Mouse (Mus musculus): ENCODE data around the gene Stra8. TPM values are rescaled to one million over a fixed set of nuclear protein-coding genes. Genes with fewer than 3 reads are reported as not detected.
A peak's percentile ranks its signal among the peaks of the same experiment; 100 is the strongest.

Stra8 gene
- not detected in 2 replicates for polyA plus RNA-seq (2015; fragmentation: Nextera tagmentation; extraction: Ambion mirVana)

DNA sequence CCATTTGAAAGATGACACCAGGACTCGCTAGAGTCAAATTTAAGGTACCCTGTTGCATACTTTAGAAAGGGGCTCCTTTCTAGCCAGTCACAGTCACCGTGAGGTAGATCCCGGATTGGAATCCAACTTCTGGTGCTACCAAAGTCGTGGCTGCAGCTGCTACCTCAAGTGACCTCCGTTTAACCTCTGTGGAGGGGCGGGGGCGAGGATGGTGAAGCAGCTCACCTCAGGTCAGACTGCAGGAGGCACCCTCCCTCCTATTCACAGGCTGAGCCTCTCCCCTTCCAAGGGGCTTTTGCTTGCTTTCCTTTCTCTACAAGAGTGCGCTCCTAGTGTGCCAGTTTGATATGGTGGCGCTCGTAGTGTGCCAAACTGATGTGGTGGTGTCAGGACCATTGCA, at the start of gene Stra8:
Gene Stra8, plus strand, starts transcription at position 208 of the 400 bp plus-strand sequence.
- 54% methylated on average over 10 of the region's 10 CpGs for WGBS
- Histone ChIP-seq H3K4me2 (replicated peaks) (no peak within 1 kb of the TSS), H3K36me3 (no peaks in the 10 kb centered on the region), H3K27me3 (no peaks in the 10 kb centered on the region), H3K9me3 (no peaks in the 10 kb centered on the region), H3K4me1 (no peaks in the 10 kb centered on the region), H3K4me3 (no peak within 1 kb of the TSS), H3K27ac (replicated peaks) (no peak within 1 kb of the TSS), H3K9ac (replicated peaks) (no peak within 1 kb of the TSS)
- ATAC-seq (replicated peaks), result no peak

DNA sequence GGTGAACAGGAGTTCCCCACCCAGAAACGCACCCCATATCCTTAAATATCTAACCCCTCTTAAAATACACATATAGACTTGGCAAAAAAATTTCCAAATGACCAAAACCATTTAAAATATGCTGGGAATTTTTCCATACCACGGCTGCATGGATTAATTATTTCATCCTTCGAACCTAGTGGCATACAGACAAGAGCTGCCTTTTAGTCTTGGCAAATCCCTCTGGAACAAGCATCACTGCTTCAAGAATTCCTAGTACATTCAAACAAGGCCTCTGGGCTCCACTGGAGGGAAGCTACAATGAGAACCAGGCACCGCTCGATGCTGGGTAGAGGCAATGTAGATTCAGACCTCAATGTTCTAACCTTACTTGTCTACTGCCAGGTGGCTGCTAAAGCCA, 49.2 kb upstream of the Stra8 start:
- no peak overlapping the region for H3K9ac ChIP-seq (replicated peaks)
- 86% methylated on average over 5 of the region's 5 CpGs for WGBS
- no peak for ATAC-seq (replicated peaks)
- H3K4me1 ChIP-seq, result no peaks in the 10 kb centered on the region
- H3K4me3 ChIP-seq, result no peak overlapping the region
- H3K27me3 ChIP-seq, result no peaks in the 10 kb centered on the region
- no peaks in the 10 kb centered on the region for H3K36me3 ChIP-seq
- no peak overlapping the region for H3K4me2 ChIP-seq (replicated peaks)
- H3K27ac ChIP-seq (replicated peaks), result no peak overlapping the region
- no peaks in the 10 kb centered on the region for H3K9me3 ChIP-seq

DNA sequence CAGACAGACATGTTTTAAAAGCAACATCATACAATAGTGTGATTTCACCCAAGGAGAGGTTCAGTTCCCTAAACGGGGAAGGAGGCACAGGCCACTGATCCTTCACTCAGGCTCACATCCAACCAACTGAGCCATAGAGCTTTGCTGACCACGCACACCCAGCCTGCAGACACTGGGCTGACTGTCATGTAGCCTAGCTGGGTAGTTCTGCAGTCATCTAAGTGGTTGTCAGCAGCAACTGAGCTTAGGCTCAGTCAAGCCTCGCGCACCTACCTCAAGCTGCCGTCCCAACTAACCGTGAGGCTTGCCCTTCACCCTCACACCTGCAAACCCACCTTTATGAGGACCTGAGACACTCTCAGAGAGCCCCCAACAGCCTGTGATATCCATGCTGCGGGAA, 48.0 kb upstream of the Stra8 start:
- ATAC-seq (replicated peaks), result no peak
- no peaks in the 10 kb centered on the region for H3K27me3 ChIP-seq
- H3K4me3 ChIP-seq, result no peak overlapping the region
- H3K36me3 ChIP-seq, result no peaks in the 10 kb centered on the region
- no peak overlapping the region for H3K9ac ChIP-seq (replicated peaks)
- H3K4me2 ChIP-seq (replicated peaks), result no peak overlapping the region
- no peak overlapping the region for H3K27ac ChIP-seq (replicated peaks)
- no peaks in the 10 kb centered on the region for H3K9me3 ChIP-seq
- H3K4me1 ChIP-seq, result peaks cover 3% of the 10 kb centered on the region
- WGBS, result 91% methylated on average over 7 of the region's 7 CpGs

DNA sequence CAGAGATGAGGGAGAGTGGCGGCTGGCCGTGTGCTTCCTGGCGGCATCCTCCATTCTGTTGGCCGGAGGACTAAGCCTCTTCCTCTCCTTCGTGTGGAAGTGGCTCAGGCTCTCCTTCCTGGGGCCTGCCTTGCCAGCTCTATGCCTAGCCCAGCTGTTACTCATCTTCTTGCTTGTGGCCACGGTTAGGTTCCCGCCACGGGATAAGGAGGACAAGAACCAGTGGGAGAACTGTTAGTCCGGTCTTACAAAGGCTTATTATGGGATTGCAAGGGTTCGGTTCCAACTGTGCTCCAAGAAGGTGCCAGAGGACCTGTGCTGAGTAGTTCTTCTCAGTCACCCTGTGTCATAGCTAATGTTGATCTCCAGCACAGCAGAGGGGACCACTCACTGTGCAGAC, 47.1 kb upstream of the Stra8 start:
- no peak for ATAC-seq (replicated peaks)
- Histone ChIP-seq H3K9me3 (no peaks in the 10 kb centered on the region), H3K9ac (replicated peaks) (no peak overlapping the region), H3K27ac (replicated peaks) (no peak overlapping the region), H3K27me3 (no peaks in the 10 kb centered on the region), H3K4me1 (peaks cover 8% of the 10 kb centered on the region), H3K4me3 (no peak overlapping the region), H3K4me2 (replicated peaks) (no peak overlapping the region), H3K36me3 (no peaks in the 10 kb centered on the region)
- 87% methylated on average over 10 of the region's 10 CpGs for WGBS

DNA sequence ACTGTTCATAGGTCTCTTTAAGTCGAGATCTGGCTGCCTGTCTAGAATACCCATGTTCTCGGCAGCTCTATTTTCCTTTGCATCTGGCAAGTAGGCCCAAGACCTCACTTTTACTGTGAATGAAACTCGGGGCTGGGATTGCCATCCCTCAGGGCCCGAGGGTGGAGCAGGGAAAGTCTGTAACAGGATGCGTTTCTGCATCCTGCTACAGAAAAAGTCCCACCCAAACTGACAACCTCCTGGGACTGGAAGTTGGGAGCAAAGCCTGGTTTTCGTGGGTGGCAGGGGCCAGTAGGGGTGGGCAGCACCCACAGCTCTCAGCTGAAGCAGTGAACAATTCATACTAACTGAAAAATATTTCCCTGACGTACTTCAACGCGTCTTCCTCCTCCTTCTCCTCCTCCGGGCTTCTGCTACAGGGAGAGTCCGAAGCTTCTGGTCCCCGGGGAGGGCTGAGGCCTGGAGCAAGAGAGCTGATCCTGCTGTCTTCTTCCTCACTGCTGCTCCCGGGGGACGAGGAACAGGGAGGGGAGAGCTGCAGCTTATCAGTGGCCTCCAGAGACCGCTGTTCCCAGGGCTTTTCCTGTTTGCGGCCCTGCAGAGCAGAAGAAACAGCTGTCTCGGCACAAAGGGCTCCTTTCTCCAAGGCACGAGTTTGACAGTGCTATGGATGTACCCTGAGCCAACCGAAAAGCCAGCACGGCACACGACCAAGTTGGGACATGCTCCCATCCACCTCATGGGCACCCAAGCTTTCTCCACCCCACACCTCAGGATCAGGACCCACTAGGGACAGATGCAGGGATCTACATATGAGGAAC, 45.7 kb upstream of the Stra8 start:
- H3K9me3 ChIP-seq, result no peaks in the 10 kb centered on the region
- no peak overlapping the region for H3K4me2 ChIP-seq (replicated peaks)
- ATAC-seq (replicated peaks), result no peak
- no peak overlapping the region for H3K4me3 ChIP-seq
- peaks cover 13% of the 10 kb centered on the region for H3K4me1 ChIP-seq
- H3K36me3 ChIP-seq, result no peaks in the 10 kb centered on the region
- H3K27ac ChIP-seq (replicated peaks), result no peak overlapping the region
- WGBS, result 80% methylated on average over 21 of the region's 21 CpGs
- no peaks in the 10 kb centered on the region for H3K27me3 ChIP-seq
- H3K9ac ChIP-seq (replicated peaks), result no peak overlapping the region

DNA sequence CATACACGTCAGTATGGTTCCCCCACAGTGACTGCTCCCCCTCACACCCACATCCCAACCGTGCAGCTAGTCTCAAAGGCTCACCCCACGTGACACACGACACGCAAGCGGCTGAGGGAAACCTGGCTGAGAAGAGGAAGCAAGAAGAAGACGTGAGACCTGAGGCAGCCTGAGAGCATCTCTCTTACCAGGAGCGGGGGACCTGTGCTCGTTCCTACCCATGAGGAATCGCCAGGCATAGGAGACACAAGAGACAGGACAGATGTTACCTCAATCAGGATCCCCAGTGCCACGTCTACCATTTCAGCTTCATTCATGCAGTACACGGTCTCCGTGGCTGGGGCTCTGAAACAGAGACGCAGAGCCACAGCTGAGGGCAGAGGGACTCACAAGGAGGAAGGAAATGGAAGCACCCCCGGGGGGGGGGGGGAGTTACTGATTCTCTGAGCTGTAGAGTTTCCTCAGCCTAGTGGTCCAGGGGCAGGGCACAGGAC, 44.6 kb upstream of the Stra8 start:
- Histone ChIP-seq H3K4me2 (replicated peaks) (no peak overlapping the region), H3K27me3 (no peaks in the 10 kb centered on the region), H3K36me3 (no peaks in the 10 kb centered on the region), H3K27ac (replicated peaks) (no peak overlapping the region), H3K9ac (replicated peaks) (no peak overlapping the region), H3K4me1 (peaks cover 13% of the 10 kb centered on the region), H3K9me3 (no peaks in the 10 kb centered on the region), H3K4me3 (no peak overlapping the region)
- 91% methylated on average over 15 of the region's 15 CpGs for WGBS
- ATAC-seq (replicated peaks), result no peak

DNA sequence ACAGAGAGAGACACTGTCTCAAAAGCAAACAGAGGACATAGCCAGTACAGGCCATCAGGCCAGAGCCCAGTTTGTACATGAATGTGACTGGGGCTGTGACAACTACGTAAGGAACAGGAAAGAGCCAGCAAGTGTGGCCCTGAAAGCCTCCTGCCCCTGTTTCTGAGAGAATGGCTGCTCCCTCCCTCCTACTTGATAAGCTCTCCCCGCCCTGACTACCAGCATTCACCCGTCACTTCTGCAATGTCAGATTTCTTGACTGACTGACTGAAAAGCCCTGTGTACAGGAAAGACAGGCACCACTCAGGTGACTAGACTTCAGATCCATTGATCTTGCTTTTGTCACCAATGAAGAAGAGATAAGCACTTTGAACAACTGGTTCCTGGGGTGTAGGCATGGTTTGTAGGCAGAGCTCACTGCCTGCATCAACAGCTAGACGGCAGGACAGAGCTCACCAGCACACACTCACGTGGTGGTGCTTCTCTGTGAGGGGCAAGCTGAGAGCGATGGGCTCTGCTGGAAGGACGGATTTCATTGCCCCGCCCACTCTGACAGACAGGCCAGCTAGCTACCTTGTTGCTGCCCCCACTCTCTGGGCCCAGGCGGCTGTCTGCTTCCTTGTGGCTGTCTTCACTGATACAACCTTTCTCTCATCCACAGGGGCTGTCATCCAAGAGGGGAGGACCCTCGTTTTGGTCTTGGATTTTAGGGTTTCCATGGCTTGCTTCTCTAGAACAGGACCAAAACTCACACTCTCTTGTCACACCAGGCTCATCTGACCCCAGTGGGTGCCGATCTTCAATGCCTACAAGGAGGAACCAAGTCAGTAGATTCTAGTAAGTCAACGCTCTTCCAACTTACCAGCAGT, 43.8 kb upstream of the Stra8 start:
- WGBS, result 59% methylated on average over 12 of the region's 12 CpGs
- no peak overlapping the region; the same call in 1 of the 2 replicates for H3K4me2 ChIP-seq (replicated peaks)
- H3K27ac ChIP-seq (replicated peaks), result no peak overlapping the region
- H3K27me3 ChIP-seq, result no peaks in the 10 kb centered on the region
- H3K4me1 ChIP-seq, result peaks cover 13% of the 10 kb centered on the region
- no peak overlapping the region for H3K9ac ChIP-seq (replicated peaks)
- no peaks in the 10 kb centered on the region for H3K36me3 ChIP-seq
- ATAC-seq (replicated peaks), result no peak
- H3K9me3 ChIP-seq, result no peaks in the 10 kb centered on the region
- H3K4me3 ChIP-seq, result no peak overlapping the region

DNA sequence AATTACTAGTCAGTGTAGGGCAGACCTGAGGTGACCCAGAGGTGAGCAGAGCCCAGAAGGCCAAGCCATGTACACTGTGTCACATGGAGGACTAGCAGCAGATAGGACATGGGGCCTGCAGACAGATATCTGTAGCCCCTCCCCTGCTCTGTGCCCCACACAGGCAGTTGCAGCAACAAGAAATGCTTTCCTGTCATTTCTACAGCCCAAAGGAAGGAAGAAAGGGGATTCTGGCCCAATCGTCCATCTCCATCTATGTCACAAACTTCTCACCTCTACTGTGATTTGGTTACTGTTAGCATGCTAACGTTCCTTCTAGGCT, 43.2 kb upstream of the Stra8 start:
- peak overlapping the region; percentile 90; the same call in 1 of the 2 replicates for H3K27ac ChIP-seq (replicated peaks)
- no peak for ATAC-seq (replicated peaks)
- peak overlapping the region; percentile 49 for H3K4me2 ChIP-seq (replicated peaks)
- H3K4me1 ChIP-seq, result peaks cover 13% of the 10 kb centered on the region
- H3K36me3 ChIP-seq, result no peaks in the 10 kb centered on the region
- H3K27me3 ChIP-seq, result no peaks in the 10 kb centered on the region
- H3K4me3 ChIP-seq, result peak overlapping the region; percentile 79
- no peaks in the 10 kb centered on the region for H3K9me3 ChIP-seq
- WGBS, result 29% methylated on average over 2 of the region's 2 CpGs
- H3K9ac ChIP-seq (replicated peaks), result peak overlapping the region; percentile 95

DNA sequence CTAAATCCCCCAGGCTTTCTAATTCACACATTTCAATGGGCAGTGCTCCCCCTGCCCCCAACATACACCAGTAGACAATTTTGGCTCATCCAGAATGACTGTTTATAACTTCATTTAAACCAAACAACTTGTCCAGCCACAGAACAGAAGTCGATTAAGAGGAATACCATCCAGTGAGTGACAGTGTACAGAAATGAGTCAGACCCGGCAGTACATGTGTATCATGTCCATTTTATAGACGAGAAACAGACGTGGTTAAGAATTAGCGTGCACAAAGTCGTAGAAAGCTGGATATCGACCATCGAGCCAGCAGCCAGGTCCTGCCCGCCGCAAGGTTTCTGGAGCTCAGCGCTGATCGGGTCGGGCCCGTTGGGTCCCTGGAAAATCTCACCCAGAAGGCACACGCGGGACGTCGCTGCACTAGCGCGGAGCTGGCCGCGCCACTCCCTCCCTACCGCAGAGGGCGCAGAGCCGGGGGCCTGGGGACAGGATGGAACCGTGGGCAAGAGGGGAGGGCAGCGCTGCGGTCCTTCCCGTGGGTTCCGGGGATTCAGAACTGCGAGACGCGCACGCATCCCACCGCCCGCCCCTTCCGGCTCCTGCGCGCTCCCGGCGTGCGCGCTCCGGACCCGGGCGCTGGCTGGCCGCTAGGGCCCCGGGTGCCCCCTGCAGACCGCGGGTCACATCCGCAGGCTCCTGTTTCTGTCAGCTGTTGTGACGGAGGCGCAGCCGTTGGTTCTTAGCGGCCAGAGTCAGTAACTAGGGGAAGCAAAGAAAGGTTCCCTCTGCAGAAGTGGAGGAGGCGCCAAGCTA, 42.2 kb upstream of the Stra8 start, which contains the start of gene Cyren:
Gene Cyren, minus strand, starts transcription at position 552 of the 813 bp plus-strand sequence.
- no peaks in the 10 kb centered on the region for H3K27me3 ChIP-seq
- under 1% methylated on average over 56 of the region's 56 CpGs for whole genome bisulfite sequencing
- no peaks in the 10 kb centered on the region for H3K9me3 ChIP-seq
- no peaks in the 10 kb centered on the region for H3K36me3 ChIP-seq
- peak within 1 kb of the TSS; percentile 95 for H3K9ac ChIP-seq (replicated peaks)
- H3K27ac ChIP-seq (replicated peaks), result peak within 1 kb of the TSS; percentile 90
- H3K4me2 ChIP-seq (replicated peaks), result peak within 1 kb of the TSS; percentile 49
- H3K4me3 ChIP-seq, result peak within 1 kb of the TSS; percentile 79
- ATAC-seq (replicated peaks), result peak; percentile 95
- peaks cover 13% of the 10 kb centered on the region for H3K4me1 ChIP-seq

DNA sequence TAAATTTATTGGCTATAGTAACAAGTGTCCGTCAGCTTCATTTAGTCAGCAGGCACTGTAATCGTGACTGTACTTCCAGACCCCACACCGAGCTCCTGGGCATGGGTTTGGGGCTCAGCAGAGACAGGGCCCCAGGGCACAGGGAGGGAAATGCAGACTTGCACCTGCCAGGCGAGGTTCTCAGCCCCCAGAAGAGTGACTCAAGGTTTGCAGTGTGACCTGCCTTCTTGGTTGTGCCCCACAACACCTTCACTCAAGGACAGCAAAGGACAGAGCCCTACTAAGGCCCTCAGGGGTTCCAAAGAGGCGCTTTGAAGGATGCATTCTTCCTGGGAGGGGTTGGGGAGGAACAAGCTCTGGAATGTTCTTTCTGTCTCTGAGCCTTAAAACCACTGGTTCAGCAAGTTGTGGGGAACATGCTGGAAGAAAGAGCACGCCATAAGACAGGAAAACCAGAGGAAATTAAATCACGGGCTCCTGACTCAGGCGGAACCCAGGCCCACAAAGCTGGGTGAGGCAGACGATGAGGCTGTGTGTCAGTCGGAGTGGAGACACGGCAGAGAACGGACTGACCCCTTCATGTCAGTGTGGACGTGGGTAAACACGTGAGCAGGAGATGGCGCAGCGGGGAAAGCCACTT, 40.7 kb upstream of the Stra8 start:
- 91% methylated on average over 16 of the region's 16 CpGs for WGBS
- Histone ChIP-seq H3K4me2 (replicated peaks) (no peak overlapping the region), H3K4me3 (no peak overlapping the region), H3K27ac (replicated peaks) (no peak overlapping the region), H3K27me3 (no peaks in the 10 kb centered on the region), H3K9ac (replicated peaks) (no peak overlapping the region), H3K9me3 (no peaks in the 10 kb centered on the region), H3K36me3 (0 out of 2 replicates have a peak, but pooled peaks cover 3% of the 10 kb centered on the region), H3K4me1 (peaks cover 13% of the 10 kb centered on the region)
- no peak for ATAC-seq (replicated peaks)

DNA sequence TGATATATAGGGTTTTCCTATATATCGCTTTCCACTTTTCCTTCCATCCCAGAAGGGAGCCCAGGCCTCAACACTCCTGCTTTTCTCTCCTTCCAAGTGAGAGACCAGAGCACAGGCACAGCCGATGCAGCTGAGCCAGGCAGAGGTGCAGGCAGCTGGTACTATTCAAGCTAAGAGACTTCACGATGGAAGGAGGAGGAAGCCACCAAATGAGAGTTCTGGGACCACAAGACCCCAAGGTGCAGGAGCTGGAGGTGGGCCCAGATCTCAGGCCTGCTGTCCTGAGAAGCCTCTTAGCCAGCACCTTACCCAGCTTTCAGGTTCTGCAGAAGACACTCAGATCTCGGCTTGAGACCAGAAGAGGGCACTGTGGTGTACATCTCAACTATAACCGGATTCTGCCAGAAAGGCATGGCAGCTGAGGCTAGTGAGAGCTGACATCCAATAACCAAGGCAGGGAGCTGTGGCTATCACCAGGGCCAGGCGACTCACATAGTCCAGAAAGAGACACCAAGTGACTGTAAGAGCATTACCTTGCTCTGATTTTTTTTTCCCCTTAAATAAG, 40.0 kb upstream of the Stra8 start:
- ATAC-seq (replicated peaks), result no peak
- Histone ChIP-seq H3K27me3 (no peaks in the 10 kb centered on the region), H3K9ac (replicated peaks) (no peak overlapping the region), H3K4me1 (peaks cover 13% of the 10 kb centered on the region), H3K27ac (replicated peaks) (no peak overlapping the region), H3K9me3 (no peaks in the 10 kb centered on the region), H3K4me2 (replicated peaks) (no peak overlapping the region), H3K4me3 (no peak overlapping the region), H3K36me3 (0 out of 2 replicates have a peak, but pooled peaks cover 3% of the 10 kb centered on the region)
- 64% methylated on average over 6 of the region's 6 CpGs for WGBS
